Mouse (Mus musculus) megakaryocyte, adult 5-6 weeks (primary cell): ENCODE results near the gene Hipk2. TPM values are rescaled to one million over a fixed set of nuclear protein-coding genes. Genes with fewer than 3 reads are reported as not detected.
"Not testable (repeated sequence)": the region's sequence is repeated elsewhere in the genome, so short reads cannot be mapped to it uniquely, and the experiment has no call there.

Experiments used
- ATAC-seq: 2 replicates; pipeline ENCODE4 v1.8.0; 2016; ENCODE audit warnings: mild to moderate bottlenecking, inconsistent platforms; ENCODE audit not compliant: poor library complexity, severe bottlenecking
- total RNA-seq, 2 experiments: library from RNA; stranded (forward) in 1 of 2; stranded (reverse) in 1 of 2; fragments of 153-499, 151-499 nt in 1 of 2; fragments of 221-1000, 200-1000 nt in 1 of 2; gene quantifications; 2 replicates each; pipeline versions ENCODE4 v1.2.3 to v1.2.4; 2015 to 2017

Hipk2 gene
- total RNA-seq, 2 experiments from 2014 or later: 9.5 to 54.5 TPM

DNA sequence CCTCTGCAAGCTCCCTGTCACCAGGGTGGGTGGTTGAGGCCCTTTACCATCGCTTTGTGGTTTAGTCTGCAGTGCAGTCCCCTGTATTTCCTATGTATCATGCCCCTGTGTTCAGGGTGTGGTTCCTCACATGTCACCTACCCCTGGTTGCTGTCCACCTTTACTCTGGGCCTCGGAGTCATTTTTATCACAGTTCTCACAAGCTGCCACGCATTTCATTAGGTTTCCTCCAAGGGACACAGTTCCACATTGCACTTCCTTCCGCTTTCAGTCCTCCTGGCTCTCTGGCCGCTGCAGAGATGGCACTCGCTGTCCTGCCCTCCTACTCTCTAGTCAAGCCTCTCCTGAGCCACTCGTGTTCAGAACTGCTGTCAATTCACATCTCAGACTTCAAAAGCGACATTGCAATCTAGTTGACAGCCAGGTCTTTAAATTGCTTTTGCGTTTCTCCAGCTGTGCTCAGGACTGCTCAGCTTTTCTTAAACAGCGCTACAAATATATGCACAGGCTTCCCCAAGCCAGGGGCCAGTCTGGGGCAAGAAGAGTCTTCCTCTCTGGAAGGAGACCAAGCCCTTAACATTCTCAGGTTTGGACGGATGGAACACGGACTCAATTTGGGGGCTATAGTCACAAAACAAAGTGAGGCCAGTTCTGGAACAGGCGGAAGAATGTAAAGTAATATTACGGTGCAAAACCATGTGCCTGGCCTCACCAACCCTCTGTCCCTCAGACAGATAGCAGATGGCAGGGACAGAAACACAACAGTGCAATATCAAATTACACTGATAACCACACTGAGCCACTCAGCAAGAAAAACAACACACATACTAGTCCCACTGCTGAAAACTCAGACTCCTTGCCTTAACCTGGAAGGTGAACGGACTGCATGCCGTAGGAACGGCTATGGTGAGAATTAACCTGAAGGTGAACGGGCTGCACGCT is 161.7 kb downstream of the Hipk2 start:
- ATAC-seq: peak; percentile 64

DNA sequence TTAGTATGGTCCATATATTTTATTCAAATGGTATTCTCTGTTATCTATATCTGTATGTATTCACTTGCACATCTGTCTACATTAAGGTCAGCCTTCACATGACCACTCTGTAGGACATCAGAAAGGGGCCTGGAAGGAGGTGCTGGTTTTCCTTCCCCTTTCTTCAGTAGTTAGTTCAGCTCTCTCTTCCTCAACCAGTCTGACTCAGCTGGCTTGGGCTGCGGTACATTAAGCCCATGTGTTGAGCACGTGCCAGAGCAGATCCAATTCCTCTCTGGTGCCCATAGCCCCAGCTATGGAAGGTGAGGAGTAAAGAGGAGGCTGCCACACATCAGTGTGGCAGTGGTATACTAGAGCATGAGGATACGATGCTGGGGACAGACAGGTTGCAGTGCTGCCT is 165.5 kb downstream of the Hipk2 start:
- peak; percentile 91 for ATAC-seq

DNA sequence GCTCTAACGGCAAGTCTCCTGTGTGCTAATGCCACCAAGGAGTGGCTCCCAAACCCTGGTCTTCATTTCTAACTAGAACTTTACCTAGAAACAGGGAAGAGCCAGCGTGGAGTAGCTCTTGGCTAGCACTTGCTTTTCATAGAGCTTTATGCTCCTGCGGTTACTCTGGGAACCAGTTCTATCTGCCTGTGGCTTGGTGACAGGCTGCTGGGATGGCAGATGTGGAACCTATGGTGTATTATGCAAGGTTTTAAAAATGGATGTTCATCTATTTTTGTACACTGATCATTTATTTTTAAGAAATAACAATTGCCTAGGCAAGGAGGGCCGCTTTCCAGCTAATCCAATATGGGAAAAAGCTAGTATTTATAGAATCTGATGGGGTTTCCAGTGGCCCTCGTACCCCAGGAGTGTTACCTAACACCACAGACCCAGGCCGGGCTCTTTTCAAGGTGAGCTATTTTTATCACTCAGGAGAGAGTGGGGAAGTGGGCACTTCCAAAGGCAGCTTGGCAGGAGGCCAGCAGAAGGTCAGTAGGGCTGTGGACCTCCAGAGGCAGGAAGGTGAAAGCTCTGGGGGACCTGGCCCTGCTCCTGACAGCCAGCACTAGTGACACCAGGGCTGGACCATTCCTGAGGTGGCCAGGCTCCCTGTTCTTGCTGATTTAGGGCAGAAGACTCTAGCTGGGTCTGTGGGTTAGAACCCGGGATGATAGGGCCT is 171.5 kb downstream of the Hipk2 start:
- ATAC-seq: no peak

DNA sequence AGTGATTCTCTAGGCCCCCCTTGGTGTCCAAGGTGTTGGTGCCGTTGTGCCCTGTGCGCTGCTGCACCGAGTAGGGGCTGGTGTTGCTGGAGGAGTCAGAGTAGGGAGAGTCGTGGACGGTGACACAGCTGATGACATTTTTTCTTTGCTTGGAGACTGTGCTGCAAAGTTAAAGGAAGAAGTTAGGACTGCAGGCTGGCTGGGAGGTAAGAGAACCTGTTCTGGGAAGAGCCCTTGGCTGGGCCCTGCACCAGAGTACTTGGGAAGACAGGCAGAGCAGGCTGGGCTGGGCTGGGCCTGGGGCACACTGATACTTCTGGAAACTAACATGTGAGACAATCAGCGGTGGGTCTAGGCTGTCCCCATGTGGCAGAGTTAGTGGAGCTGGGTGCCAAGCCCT is 172.4 kb downstream of the Hipk2 start:
- no peak for ATAC-seq

DNA sequence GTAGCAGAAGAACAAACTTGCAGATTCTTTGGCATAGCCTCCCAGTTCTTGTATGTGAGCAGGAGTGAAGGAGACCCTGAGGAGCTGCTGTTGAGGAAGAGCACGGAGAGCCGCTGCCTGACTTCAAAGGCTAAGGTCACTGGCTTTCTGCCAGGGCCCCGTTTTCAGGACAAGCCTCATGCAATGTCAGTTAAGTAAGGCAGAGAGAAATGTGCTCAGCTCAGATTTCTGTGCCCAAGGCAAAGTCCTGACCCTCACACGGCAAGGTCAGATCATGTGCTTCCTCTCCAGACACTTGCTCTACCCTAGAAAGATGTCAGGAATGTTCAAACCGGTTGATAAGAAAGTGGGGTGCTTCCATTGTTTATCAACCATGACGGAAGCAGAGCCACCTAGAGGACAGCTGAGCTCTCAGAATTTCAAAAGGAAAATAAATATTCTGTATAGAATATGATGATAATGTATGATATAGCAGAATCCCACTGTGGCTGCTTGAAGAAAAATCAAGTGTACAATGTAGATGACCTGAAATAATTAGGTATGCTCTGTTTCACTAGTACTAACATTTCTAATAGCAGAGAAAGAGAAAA is 173.1 kb downstream of the Hipk2 start:
- ATAC-seq: no peak

DNA sequence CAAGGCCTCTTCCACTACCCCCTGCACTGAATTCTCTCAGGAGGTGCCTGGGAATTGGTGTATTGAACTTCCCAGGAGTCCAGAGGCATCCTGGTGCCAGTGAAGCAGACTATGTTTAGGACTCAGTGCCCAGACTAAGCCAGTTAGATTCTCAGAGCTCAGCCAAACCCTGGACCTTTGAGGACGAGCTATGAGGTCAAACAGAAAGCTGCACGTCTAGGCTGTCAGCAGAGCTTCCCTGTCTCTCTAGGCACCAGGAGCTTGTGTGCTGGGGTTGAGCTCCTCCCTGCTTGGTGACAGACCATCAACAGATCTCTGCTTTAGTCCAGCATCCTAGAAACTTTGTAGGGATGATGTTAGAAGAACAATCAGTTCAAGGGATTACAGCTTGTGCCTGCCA is 174.5 kb downstream of the Hipk2 start:
- no peak for ATAC-seq

DNA sequence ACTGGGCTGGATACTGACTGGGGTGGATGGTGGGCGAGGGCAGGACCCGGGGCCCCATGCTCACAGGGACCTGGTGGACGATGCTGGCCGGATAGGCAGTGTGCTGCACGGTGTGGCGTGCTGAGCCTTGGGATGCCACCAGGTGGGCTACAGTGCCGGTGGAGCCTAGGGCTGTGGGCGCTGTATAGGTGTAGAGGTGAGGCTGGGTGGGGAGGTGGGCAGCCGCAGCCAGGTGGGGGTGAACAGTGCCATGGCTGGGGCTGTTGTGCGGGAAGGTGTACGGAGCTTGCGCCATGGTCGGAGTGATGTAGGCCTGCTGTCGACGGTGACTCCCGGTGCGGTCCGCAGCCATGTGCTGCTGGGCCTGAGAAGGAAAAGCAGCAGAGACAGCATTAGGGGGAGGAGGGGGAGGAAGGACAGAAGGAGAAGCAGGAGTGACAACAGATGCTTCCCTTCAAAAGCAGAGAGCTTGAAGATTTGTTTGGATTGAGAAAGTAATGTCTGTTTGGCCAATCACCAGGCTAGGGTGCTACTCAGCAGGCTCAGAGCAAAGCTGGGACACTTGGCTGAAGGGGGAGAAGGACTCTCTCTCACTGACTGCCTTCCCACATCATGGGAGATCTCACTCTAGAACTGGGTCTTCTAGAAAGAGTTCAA is 177.6 kb downstream of the Hipk2 start:
- no peak for ATAC-seq

DNA sequence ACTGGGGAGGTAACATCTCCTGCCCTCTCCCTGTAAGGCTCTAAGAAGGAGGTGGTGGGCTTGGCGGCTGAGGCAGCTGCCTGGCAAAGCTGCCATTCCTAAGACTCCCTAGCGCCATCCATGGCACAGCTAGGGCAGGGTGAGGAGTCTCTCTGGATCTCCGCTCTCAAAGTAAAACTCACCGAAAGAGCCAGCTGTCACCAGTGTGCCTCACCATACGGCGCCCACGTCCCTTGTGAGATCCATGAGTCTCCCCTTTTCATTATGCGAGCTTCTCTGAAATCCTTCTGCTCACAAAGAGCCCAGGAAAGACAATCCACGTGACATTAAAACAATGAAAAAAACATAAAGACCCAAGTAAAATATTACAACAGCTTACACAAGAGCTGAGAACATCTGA is 179.4 kb downstream of the Hipk2 start:
- ATAC-seq: no peak

DNA sequence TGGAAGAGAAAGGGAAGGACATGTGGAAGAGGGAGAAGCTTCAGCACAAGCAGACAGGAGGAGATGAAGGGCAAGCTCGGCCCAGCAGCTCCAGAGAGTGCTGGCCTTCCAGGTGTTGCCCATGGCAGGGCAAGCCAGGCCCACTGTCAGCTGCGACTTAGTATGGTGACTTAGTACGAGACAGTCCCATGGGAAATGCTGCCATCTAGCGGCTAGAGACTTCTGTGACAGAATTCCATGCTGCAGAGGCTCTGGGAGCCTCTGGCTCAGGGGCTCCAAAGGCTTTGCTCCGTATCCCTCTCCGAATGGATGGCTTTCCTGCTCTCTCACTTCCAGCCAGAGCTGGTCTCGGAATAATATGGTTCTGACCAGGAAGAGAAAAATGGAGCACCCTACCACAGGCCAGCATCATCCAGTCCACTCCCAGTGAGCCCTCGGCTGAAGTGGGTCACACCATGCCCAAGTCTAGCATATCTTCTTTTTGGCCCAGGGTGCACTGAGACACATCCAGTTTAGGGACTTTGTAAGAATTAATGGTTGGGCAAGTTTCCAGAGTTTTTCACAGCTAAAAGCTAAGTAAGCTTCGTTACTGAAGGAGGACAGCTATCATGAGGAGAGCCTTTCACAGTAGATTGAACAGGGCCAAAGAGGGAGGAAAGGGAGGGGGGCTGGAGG is 180.4 kb downstream of the Hipk2 start:
- ATAC-seq: peak; percentile 70

DNA sequence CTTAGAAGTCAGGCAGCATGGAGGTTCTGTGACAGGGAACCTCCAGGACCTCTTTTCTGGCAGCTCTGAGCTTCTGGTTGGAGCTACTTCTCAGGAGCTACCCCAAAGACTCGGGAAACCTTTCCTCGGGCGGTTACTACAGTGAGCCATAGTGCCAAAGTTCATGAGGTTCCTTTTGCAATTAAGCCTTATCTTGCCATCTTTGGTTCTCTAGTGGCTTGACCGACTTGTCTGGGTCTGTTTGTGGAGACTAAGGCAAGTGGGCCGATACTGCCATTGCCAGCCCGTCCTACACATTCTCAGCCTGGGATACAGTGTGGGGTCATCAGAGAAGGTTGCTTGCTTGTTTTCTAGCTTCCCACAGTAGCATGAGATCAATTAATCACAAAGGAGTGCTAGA is 183.4 kb downstream of the Hipk2 start:
- ATAC-seq: no peak

DNA sequence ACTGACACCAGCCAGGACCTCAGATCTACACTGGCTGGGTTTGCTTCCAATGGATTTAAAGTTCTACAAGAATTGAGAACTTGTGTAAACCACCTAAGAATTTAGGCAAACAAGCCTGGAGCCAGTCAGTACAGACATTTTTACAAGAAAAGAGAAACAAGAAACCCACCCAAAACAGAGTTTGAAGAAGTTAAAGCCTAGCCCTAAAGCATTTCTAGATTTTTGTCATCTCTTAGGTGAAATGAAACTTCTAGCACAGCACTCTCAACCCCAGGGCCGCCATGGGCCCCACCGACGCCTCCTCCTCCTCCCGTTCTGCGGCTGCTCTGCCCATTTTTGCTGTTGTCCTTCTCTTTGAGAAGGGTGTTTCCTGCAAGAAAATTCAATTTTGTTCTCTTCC is 184.9 kb downstream of the Hipk2 start:
- no peak for ATAC-seq

DNA sequence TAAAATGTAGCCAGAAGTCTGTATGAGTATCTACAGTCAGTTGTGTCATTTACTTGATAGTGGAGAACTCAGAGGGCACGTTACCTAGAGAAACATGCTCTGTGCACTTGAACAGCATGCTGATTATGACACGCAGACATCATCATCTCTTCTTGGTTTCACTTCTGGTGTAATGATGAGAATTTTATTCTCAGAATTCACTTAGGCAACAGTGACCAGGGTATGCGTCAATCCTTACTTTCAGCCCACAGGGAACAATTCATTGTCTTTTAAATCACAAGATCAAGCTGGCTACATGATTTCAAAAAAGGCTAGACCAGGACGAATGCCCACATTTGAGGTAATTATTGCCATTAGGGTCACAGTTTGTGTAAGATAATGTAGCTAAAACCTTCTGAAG is 185.3 kb downstream of the Hipk2 start:
- peak; percentile 58 for ATAC-seq

DNA sequence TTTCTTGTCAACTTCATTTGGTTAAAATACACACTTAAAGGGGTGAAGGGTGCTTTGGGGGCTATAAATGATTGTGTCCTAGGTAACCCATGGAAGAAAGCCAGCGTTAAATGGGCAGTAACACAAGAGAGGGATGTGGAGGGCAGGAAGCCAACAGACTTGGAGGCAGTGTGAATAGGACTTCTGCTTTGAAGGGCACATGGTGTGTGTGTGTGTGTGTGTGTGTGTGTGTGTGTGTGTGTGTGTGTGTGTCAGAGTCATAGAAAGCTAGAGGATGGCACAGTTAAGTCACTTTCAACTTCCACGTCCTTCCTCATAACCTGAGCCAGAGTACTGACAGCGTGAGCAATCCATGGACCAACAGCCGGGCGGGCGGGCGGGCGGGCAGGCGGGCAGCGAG is 187.1 kb downstream of the Hipk2 start:
- no peak for ATAC-seq

DNA sequence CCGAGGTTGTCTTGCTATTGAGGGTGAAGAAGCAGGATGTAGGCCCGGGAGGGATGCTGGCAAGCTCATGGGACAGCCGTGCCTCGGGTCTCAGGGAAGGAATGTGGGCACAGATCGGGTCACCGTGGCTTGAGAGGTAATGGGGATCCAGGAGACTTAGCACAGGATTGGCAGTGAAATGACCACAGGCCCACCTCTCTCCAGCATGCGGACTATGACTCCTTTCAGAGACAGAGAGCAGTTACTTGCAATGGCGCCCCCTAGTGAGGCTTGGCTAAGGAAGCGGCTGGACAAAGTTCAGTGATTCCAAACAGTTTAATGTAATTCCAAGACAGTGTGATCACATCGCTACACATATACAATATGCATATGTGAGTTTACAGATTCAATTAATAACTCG is 188.7 kb downstream of the Hipk2 start:
- ATAC-seq: no peak

DNA sequence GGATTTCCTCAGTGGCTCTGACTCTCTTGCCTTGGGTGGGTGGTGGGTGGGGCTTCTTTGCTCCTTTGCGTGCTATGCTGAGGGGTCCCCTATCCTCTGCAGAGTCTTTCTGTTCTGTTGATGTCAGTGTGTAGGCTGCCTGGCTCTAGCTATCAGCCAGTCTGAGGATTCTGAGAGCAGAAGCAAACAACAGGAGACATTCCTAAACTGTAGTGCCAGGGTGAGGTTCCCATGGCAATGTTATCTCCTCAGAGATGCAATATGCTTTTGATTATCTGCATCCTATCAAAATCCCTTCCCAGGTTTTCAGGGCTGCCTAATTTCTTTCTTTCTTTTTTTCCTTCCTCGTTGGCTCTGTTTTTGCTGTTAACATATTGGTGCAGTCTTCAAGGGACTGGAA is 193.4 kb downstream of the Hipk2 start:
- ATAC-seq: no peak

DNA sequence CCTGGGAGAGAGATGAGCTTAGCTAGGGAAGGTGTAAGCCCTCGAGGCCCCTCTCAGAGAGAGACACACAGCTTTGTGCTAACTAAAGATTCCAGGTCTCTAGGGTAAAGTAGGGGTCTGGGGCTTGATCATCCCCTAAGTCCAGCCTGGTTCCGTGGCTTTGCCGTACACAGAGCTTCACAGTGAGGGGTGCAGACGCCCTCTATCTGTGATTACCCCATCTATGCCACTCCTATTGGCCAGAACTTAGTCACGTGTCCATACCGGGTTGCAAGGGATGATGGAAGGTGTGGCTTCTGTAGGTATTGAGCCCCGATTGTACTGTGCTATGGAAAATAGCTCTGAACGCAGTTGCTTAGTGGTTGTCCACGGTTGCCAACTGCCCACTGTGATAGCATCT is 198.3 kb downstream of the Hipk2 start:
- ATAC-seq: no peak

DNA sequence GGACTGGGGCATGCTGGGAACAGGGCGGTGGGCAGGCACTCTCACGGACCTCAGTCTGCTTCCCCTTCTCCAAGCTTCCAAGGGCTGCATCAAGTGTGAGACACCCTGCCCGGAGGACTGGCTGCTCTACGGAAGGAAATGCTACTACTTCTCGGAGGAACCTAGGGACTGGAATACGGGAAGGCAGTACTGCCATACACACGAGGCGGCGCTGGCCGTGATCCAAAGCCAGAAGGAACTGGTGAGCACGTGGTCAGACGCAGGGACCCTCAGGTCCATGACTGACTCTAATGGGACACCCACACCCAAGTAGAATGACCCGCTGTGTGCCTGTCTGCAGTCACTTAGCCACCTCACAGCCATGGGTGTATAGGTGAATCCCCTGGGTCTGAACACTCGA is 199.2 kb downstream of the Hipk2 start:
- ATAC-seq: no peak

DNA sequence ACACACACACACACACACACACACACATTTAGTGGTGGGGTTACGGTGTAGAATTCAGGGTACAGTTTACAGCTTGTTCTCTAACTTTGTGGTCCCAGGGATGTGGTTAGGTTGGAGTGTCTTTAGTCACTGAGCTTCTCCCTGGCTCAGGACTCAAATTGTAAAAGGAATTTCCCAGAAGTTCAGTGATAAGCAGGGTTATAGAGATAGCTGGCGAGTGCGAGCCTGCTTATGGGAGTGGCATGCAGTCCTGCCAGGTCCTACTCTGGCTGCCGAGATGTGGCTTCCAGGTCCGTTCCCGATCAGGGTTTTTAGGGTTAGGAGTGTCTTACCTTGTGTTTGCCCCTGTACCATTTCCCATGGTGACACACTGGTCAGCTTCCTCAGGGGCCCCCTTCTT is 199.7 kb downstream of the Hipk2 start:
- no peak for ATAC-seq

DNA sequence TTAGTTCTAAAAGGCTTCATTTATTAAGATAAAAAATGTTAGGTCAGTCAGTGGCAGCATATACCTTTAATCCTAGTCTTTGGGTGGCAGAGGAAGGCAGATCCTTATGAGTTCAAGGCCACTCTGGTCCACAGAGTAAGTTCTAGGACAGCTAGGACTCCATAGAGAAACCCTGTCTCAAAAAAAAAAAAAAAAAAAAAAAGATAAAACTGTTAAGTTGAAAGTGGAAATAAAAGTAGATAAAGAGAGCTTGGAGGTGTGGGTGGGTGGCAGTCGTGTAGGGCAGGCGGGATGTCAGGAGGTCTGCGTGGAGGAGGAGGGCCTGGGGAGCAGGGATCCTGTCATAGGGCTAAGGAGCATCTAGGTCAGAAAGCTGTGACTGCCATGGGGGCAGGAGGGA is 204.0 kb downstream of the Hipk2 start:
- ATAC-seq: no peak

DNA sequence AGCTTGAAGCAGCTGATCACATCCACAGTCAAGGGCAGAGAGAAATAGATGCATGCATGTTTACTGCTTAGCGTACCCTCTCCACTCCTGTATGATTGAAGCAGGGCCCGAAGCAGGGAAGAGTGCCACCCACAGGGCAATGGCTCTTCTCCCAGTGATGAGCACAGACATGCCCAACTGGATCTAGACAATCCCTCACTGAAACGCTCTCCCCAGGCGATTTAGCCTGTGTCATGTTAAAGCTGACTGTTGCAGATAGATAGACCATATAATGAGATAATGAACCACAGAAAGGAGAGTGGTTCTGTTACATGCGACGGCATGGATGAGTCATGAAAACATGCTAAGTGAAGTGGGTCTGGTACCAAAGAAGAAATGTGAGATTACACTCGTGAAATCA is 204.7 kb downstream of the Hipk2 start:
- ATAC-seq: no peak

DNA sequence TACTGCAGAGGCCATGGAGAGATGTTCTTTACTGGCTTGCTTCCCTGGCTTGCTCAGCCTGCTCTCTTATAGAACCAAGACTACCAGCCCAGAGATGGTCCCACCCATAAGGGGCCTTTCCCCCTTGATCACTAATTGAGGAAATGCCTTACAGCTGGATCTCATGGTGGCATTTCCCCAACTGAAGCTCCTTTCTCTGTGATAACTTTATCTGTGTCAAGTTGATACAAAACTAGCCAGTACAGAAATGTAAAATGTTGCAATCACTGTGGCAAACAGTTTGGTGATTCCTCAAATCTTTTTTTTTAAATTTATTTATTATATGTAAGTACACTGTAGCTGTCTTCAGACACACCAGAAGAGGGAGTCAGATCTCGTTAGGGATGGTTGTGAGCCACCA is 205.5 kb downstream of the Hipk2 start:
- ATAC-seq: not testable (repeated sequence)
